Mouse (Mus musculus): ENCODE measurements at regions not wholly inside any gene's neighbourhood (a gene's known extent, or its start where the extent isn't known, plus 50 kb on each side); places are given as distances from the start of the nearest gene placed in this dataset.

- DNase-seq, result no peak
Measured at GRCm38 (mm10) chr10:51291412-51292207, 188.8 kb upstream of the Gm49339 start.

- no peak for DNase-seq
Measured at GRCm38 (mm10) chr10:51312814-51313213, 167.6 kb upstream of the Gm49339 start.

GRCm38 (mm10) chr10:51320207-51320606 is 160.2 kb upstream of the Gm49339 start:
- DNase-seq, result no peak

GRCm38 (mm10) chr10:51328772-51329171 is 151.6 kb upstream of the Gm49339 start:
- DNase-seq, result no peak

- DNase-seq, result no peak
Measured at GRCm38 (mm10) chr10:51329386-51329785, 151.0 kb upstream of the Gm49339 start.

Measured in right cerebral cortex, postnatal 25 days (tissue).